Mouse (Mus musculus): ENCODE data around the gene Klk1b4. TPM values are rescaled to one million over a fixed set of nuclear protein-coding genes. Genes with fewer than 3 reads are reported as not detected.
"Not testable (repeated sequence)": the region's sequence is repeated elsewhere in the genome, so short reads cannot be mapped to it uniquely, and the experiment has no call there.

Gene Klk1b4
- polyA plus RNA-seq, 1 experiment from 2014 or later = not detected

DNA sequence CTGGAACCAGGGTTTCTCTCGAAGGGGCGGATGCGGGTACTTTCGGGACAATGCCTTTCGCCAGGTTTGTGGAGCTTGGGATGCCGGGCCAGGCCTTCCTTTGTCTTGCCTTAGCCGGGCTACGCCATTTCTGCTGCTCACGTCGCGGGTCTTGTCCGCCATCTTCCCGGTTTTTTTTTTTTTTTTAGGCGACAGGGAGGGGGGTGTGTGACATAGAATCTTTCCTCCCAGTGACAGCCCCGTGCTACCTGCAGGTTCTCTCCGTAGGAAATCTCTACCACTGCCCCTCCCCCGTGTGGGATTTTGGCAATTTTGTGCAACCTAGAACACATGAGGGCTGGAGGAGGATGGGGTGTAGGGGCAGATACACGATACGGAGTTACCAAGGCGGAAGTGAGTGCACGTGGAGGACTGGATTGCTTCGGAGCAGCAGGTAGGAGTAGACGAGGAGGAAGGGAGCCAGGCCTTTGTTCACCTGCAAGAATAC, 39.8 kb downstream of the Klk1b4 start:
- Histone ChIP-seq H3K4me2 (ENCODE audit: low read depth, low read length) (peak overlapping the region; percentile 80), H3K9ac (ENCODE audit: low read depth, low read length) (peak overlapping the region; percentile 99), H3K4me3 (ENCODE audit: low read depth, low read length) (peak overlapping the region; percentile 86), H3K4me1 (ENCODE audit: control insufficient read depth, insufficient read depth, low read length) (peaks cover 14% of the 10 kb centered on the region), H3K9me3 (ENCODE audit: control insufficient read depth, low read length) (no peaks in the 10 kb centered on the region), H3K27ac (replicated peaks; ENCODE audit: low read depth, low read length) (peak overlapping the region; percentile 95), H3K36me3 (ENCODE audit: control insufficient read depth, insufficient read depth, low read length) (peaks cover 38% of the 10 kb centered on the region), H3K27me3 (replicated peaks; ENCODE audit: control insufficient read depth, insufficient read depth, low read length) (no peaks in the 10 kb centered on the region)
- under 1% methylated on average over 22 of the region's 23 CpGs for WGBS
- ATAC-seq (ENCODE audit: low read depth) = peak; percentile 16
- peak; percentile 71 for DNase-seq (ENCODE audit: low spot score)

DNA sequence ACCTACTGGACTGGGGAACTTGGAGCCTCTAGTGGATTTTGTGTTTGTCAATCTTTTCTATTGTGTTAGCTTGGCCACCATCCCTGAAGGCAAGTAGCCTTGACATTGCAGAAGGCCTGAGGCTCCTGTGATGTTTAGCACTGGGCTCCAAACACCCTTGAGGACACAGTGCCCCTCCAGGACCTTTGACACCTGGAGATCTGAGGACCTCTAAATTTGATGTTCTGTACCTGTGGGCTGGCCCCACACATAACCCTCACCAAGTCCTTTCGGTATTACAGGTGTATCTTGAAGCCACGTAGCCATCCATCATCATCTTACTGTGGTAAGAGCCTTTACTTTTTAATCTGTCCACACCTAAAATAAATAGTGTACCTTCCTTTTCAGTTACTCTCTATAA, 40.7 kb downstream of the Klk1b4 start:
- ATAC-seq (ENCODE audit: low read depth) (no peak), DNase-seq (ENCODE audit: low spot score) (no peak)
- Histone ChIP-seq H3K4me3 (ENCODE audit: low read depth, low read length) (peak overlapping the region; percentile 86), H3K27me3 (replicated peaks; ENCODE audit: control insufficient read depth, insufficient read depth, low read length) (no peaks in the 10 kb centered on the region), H3K9me3 (ENCODE audit: control insufficient read depth, low read length) (no peaks in the 10 kb centered on the region), H3K4me1 (ENCODE audit: control insufficient read depth, insufficient read depth, low read length) (peaks cover 14% of the 10 kb centered on the region), H3K36me3 (ENCODE audit: control insufficient read depth, insufficient read depth, low read length) (peaks cover 48% of the 10 kb centered on the region), H3K4me2 (ENCODE audit: low read depth, low read length) (peak overlapping the region; percentile 80), H3K27ac (replicated peaks; ENCODE audit: low read depth, low read length) (no peak overlapping the region), H3K9ac (ENCODE audit: low read depth, low read length) (peak overlapping the region; percentile 99)
- 82% methylated on average over 2 of the region's 2 CpGs for WGBS

DNA sequence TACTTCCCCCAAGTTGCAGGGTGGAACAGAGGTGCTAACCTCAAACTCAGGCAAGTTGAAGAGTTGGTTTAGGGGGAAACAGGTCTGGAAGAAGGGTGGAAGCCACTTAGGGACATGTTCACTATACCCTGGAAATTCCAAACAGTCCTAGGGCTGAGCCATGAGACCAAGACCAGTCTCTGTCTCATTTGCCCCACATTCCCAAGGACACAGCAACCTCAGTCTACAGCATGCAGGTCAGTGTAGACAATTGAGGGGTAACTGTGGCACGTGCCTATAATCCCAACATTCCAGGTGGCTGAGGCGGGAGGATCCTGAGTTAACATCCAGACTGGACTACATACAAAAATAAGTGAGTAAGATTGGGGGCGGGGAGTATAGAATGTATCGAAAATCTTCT, 42.0 kb downstream of the Klk1b4 start:
- no peaks in the 10 kb centered on the region for H3K27me3 ChIP-seq (replicated peaks; ENCODE audit: control insufficient read depth, insufficient read depth, low read length)

DNA sequence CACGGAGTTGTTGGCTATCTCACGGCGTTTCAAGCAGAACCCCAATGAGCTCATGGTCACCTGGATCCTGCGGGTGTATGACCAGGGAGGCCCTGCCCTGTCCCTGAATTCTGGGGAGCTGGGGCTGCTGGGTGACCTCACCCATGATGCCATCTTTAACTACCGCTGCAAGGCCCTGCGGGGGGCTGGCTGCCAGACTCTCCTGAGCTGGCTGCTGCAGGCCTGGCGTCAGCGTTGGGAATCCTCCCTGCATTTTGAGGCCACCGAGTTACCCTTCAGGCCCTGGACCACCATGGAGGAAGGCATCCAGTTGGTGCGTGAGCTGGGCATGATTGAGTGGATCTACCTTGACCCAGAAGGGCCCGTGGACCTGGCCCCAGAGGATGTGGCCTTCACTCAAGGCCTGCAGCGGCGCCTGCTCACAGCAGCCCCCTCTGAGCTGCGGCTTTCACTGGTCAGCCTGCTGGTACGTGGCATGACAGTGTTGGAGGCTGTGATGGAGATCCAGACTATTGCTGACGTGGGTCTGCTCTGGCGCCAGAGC, 43.6 kb downstream of the Klk1b4 start:
- H3K4me3 ChIP-seq (ENCODE audit: low read depth, low read length); DNase-seq (ENCODE audit: low spot score); H3K27ac ChIP-seq (replicated peaks; ENCODE audit: low read depth, low read length); ATAC-seq (ENCODE audit: low read depth); H3K4me2 ChIP-seq (ENCODE audit: low read depth, low read length); H3K4me1 ChIP-seq (ENCODE audit: control insufficient read depth, insufficient read depth, low read length); H3K9me3 ChIP-seq (ENCODE audit: control insufficient read depth, low read length); H3K9ac ChIP-seq (ENCODE audit: low read depth, low read length); H3K27me3 ChIP-seq (replicated peaks; ENCODE audit: control insufficient read depth, insufficient read depth, low read length): not testable (repeated sequence)
- H3K36me3 ChIP-seq (ENCODE audit: control insufficient read depth, insufficient read depth, low read length) = peaks cover 63% of the 10 kb centered on the region
- 88% methylated on average over 17 of the region's 17 CpGs for WGBS

More for the DNA sequence above, 42.0 kb downstream of the Klk1b4 start:
- Histone ChIP-seq H3K4me2 (ENCODE audit: low read depth, low read length) (no peak overlapping the region), H3K4me3 (ENCODE audit: low read depth, low read length) (no peak overlapping the region), H3K27ac (replicated peaks; ENCODE audit: low read depth, low read length) (no peak overlapping the region), H3K9ac (ENCODE audit: low read depth, low read length) (no peak overlapping the region), H3K4me1 (ENCODE audit: control insufficient read depth, insufficient read depth, low read length) (peaks cover 14% of the 10 kb centered on the region), H3K36me3 (ENCODE audit: control insufficient read depth, insufficient read depth, low read length) (peaks cover 58% of the 10 kb centered on the region), H3K9me3 (ENCODE audit: control insufficient read depth, low read length) (no peaks in the 10 kb centered on the region)
- WGBS = 93% methylated on average over 4 of the region's 4 CpGs
- ATAC-seq (ENCODE audit: low read depth) (no peak), DNase-seq (ENCODE audit: low spot score) (no peak)

DNA sequence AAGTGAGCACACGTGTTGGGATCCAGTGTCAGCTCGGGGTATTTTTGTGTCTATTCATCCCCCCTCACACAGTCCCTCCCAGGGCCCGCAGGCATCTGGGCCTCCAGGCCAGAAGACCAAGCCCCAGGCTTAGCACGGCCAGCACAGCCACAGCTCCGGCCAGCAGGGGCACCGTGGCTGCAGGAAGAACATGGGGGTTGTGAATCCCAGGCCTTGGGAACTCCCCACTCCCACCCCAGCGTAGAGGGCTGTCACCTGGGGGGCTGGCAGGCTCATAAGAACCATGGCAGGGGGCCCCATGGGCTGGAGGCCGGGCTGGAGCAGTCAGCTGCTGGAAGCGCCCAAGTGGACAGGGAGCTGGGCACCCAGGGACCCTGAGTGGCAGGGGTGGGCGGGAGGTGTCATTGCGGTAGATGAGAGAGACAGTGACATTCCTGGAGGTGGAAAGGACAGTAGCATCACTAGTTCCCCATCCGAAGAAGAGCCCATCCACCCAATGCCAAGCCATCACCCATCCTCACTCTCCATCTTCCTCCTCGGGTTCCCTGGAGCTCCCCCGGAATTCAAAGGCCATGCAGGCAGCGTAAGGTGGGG, 45.9 kb downstream of the Klk1b4 start:
- H3K4me2 ChIP-seq (ENCODE audit: low read depth, low read length) = no peak overlapping the region
- H3K27ac ChIP-seq (replicated peaks; ENCODE audit: low read depth, low read length) = no peak overlapping the region
- no peak overlapping the region for H3K9ac ChIP-seq (ENCODE audit: low read depth, low read length)
- H3K9me3 ChIP-seq (ENCODE audit: control insufficient read depth, low read length) = no peaks in the 10 kb centered on the region
- no peaks in the 10 kb centered on the region for H3K27me3 ChIP-seq (replicated peaks; ENCODE audit: control insufficient read depth, insufficient read depth, low read length)
- no peak overlapping the region for H3K4me3 ChIP-seq (ENCODE audit: low read depth, low read length)
- peaks cover 3% of the 10 kb centered on the region; the same call in 1 of the 2 replicates for H3K4me1 ChIP-seq (ENCODE audit: control insufficient read depth, insufficient read depth, low read length)
- H3K36me3 ChIP-seq (ENCODE audit: control insufficient read depth, insufficient read depth, low read length) = peaks cover 58% of the 10 kb centered on the region
- ATAC-seq (ENCODE audit: low read depth) = peak; percentile 19; the same call in 1 of the 2 replicates
- WGBS = 70% methylated on average over 15 of the region's 15 CpGs
- no peak for DNase-seq (ENCODE audit: low spot score)

DNA sequence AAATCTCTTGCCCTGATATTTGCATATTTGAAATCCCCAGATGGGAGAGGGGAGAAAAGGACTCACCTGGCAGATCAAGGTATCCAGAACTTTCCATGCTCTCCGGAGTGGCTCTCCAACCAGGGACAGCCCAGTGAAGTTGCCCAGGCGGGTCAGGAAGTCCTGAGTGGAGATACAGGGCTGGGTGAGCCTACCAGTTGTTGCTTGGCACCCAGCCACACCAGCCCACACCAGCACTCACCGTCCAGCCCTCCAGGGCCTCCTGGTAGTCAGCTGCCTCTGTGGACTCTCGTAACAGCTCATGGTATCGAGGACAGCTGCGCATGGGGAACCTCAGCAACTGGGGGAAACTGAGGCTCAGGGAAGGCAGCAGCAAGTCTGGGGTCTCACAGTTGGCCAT, 47.7 kb downstream of the Klk1b4 start:
- 73% methylated on average over 6 of the region's 6 CpGs for WGBS
- Histone ChIP-seq H3K4me2 (ENCODE audit: low read depth, low read length) (no peak overlapping the region), H3K27ac (replicated peaks; ENCODE audit: low read depth, low read length) (no peak overlapping the region), H3K27me3 (replicated peaks; ENCODE audit: control insufficient read depth, insufficient read depth, low read length) (no peaks in the 10 kb centered on the region), H3K9ac (ENCODE audit: low read depth, low read length) (no peak overlapping the region), H3K4me3 (ENCODE audit: low read depth, low read length) (no peak overlapping the region), H3K9me3 (ENCODE audit: control insufficient read depth, low read length) (no peaks in the 10 kb centered on the region), H3K4me1 (ENCODE audit: control insufficient read depth, insufficient read depth, low read length) (no peaks in the 10 kb centered on the region), H3K36me3 (ENCODE audit: control insufficient read depth, insufficient read depth, low read length) (peaks cover 41% of the 10 kb centered on the region)
- DNase-seq (ENCODE audit: low spot score) (peak; percentile 29), ATAC-seq (ENCODE audit: low read depth) (no peak)

DNA sequence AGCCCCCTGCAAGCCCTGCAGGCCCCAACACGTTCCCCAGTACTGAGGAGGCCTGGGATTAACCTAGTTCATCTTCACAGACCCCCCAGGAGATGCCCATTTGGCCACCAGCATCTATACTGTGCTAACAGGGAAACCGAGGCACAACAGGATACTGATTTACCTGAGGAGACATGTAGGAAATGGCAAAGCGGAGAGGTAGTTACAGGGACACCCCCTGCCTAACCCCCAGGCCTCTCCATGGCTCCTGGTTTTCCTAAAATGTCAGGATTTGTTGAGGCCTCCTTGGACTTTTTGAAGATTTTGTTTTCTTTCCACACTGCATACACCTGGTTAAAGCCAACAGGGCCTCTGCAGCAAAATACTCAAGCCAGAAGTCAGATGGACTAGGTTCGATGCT, 50.0 kb downstream of the Klk1b4 start, which contains the start of gene Acp4:
TSS of gene Acp4 (minus strand) at position 101 of the 400 bp plus-strand sequence.
- Histone ChIP-seq H3K4me3 (ENCODE audit: low read depth, low read length) (no peak within 1 kb of the TSS), H3K27me3 (replicated peaks; ENCODE audit: control insufficient read depth, insufficient read depth, low read length) (no peaks in the 10 kb centered on the region), H3K9ac (ENCODE audit: low read depth, low read length) (no peak within 1 kb of the TSS), H3K9me3 (ENCODE audit: control insufficient read depth, low read length) (no peaks in the 10 kb centered on the region), H3K4me1 (ENCODE audit: control insufficient read depth, insufficient read depth, low read length) (no peaks in the 10 kb centered on the region), H3K27ac (replicated peaks; ENCODE audit: low read depth, low read length) (no peak within 1 kb of the TSS), H3K4me2 (ENCODE audit: low read depth, low read length) (no peak within 1 kb of the TSS), H3K36me3 (ENCODE audit: control insufficient read depth, insufficient read depth, low read length) (peaks cover 22% of the 10 kb centered on the region; the same call in 1 of the 2 replicates)
- 83% methylated on average over 4 of the region's 4 CpGs for WGBS
- DNase-seq (ENCODE audit: low spot score) = no peak
- no peak for ATAC-seq (ENCODE audit: low read depth)

DNA sequence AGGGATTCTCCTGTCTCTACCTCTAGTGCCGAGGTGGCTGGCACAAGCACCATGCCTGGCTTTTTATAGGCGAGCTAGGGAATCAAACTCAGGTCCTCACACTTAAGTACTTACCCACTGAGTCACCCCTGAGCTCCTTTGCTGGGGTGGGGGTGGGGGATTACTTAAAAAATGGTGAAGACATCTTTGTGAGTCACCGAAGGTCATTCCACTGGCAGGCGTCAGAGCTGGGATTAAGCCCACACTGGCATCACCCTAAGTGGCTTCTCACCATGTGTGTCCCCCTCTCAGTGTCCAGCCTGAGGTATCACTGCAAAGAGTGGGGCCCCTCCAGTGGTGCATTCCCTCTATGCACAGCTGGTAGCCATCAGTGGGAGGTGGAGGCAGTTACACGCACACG, 53.2 kb downstream of the Klk1b4 start:
- H3K4me2 ChIP-seq (ENCODE audit: low read depth, low read length) = no peak overlapping the region
- H3K9ac ChIP-seq (ENCODE audit: low read depth, low read length) = no peak overlapping the region
- H3K27ac ChIP-seq (replicated peaks; ENCODE audit: low read depth, low read length) = no peak overlapping the region
- ATAC-seq (ENCODE audit: low read depth) (no peak), DNase-seq (ENCODE audit: low spot score) (no peak)
- H3K4me1 ChIP-seq (ENCODE audit: control insufficient read depth, insufficient read depth, low read length) = no peaks in the 10 kb centered on the region
- H3K4me3 ChIP-seq (ENCODE audit: low read depth, low read length) = no peak overlapping the region
- WGBS = 66% methylated on average over 6 of the region's 6 CpGs
- H3K9me3 ChIP-seq (ENCODE audit: control insufficient read depth, low read length) = no peaks in the 10 kb centered on the region
- H3K36me3 ChIP-seq (ENCODE audit: control insufficient read depth, insufficient read depth, low read length) = no peaks in the 10 kb centered on the region
- H3K27me3 ChIP-seq (replicated peaks; ENCODE audit: control insufficient read depth, insufficient read depth, low read length) = peaks cover 12% of the 10 kb centered on the region; the same call in 1 of the 2 replicates

DNA sequence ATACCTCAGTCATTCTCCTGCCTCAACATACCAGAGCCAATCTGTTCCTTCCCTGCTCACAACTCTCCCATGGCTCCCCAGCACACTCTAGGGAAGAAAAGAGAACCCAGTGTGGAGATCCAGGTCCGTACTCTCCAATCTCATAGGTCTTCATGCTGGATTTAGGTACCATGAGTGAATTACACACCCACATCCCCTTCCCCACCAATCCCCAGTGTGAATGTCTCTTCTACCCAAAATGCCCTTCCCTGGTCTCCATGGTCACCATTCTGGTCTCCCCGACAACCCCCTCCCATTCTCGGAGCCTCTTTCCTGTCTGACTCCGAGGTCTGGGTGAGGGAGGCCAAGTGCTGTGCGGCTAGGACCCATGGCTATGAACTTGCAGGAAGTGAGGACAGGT, 53.9 kb downstream of the Klk1b4 start, which contains the start of gene Gm15517:
TSS of gene Gm15517 (plus strand) at position 301 of the 400 bp plus-strand sequence.
- Histone ChIP-seq H3K4me2 (ENCODE audit: low read depth, low read length) (no peak within 1 kb of the TSS), H3K4me3 (ENCODE audit: low read depth, low read length) (no peak within 1 kb of the TSS), H3K27ac (replicated peaks; ENCODE audit: low read depth, low read length) (no peak within 1 kb of the TSS), H3K9ac (ENCODE audit: low read depth, low read length) (no peak within 1 kb of the TSS), H3K4me1 (ENCODE audit: control insufficient read depth, insufficient read depth, low read length) (no peaks in the 10 kb centered on the region), H3K9me3 (ENCODE audit: control insufficient read depth, low read length) (no peaks in the 10 kb centered on the region), H3K27me3 (replicated peaks; ENCODE audit: control insufficient read depth, insufficient read depth, low read length) (peaks cover 12% of the 10 kb centered on the region; the same call in 1 of the 2 replicates), H3K36me3 (ENCODE audit: control insufficient read depth, insufficient read depth, low read length) (no peaks in the 10 kb centered on the region)
- 52% methylated on average over 5 of the region's 5 CpGs for WGBS
- DNase-seq (ENCODE audit: low spot score) (no peak), ATAC-seq (ENCODE audit: low read depth) (0 out of 2 replicates have a peak, but pooled peaks have one; percentile 12)
